Mouse (Mus musculus) kidney, postnatal 25 days (tissue): ENCODE data around the gene Hif3a.

Experiments
- DNase-seq, 2 experiments: peaks; one replicate each; pipeline ENCODE4 v3.0.0; 2021; ENCODE audit warnings: mixed read lengths in 2 of 2

Gene Hif3a

DNA sequence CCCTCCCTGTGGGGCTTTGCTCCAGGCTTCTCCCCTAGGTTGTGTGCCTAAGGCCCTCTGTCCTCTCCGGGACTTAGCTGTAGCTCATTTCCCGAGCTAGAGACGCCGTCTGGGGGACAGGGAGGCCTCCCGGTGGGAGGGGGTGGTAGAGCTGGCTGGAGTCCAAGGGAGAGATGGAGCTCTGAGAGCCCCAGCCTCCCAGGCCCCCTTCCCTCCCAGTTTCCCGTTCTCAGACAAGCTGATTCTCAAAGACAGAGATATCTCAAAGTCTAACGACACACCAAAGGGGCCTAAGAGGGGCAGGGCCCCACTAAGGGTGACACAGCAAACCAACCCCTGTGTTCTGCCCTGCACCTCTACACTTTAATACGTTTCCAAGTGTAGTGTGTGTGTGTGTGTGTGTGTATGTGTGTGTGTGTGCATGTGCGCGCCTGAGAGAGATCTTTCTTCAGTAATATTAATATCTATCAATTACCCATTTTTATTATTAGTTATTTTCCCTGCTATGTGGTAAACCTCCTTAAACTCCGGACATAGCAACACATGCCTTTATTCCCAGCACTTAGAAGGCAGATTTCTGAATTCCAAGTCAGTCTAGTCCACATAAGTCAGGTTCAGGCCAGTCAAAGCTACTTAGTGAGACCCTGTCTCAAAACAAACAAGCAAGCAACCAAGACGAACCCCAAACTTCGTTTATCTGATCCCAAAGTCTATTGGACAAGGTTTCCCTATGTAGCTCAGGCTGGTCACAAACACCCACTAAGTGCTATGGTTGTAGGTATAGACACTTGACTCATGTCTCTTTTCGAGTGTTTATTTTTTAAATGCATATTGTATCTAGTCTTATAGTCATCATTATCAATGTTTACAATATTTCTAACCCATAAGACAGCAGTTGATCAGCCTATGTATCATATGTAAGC lies 5.4 kb downstream of the Hif3a start:
- DNase-seq: peak; percentile 27 to 80

DNA sequence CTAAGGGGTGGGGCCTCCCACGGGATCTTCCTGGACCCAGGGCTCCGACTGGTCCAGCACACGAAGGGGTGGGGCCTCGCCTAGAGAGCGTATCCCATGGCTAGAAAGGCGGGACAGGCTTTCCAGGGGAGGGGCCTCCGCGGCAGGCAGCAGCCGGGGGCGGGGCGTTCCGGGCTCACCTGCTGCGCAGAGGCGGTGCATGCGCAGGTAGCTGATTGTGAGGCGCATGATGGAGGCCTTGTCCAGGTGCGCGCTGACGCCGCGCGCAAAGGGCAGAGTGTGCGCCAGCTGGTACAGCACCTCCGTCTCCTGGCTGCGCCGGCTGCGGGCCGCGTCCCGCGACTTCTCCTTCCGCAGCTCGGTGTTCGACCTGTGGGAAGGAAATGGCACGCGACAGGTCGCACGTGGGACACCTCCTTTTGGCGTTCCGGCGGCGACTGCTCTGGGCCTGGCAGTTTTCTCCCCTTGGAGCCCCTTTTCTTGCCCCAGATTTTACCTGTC lies 6.1 kb downstream of the Hif3a start:
- peak; percentile 97 to 99 for DNase-seq

DNA sequence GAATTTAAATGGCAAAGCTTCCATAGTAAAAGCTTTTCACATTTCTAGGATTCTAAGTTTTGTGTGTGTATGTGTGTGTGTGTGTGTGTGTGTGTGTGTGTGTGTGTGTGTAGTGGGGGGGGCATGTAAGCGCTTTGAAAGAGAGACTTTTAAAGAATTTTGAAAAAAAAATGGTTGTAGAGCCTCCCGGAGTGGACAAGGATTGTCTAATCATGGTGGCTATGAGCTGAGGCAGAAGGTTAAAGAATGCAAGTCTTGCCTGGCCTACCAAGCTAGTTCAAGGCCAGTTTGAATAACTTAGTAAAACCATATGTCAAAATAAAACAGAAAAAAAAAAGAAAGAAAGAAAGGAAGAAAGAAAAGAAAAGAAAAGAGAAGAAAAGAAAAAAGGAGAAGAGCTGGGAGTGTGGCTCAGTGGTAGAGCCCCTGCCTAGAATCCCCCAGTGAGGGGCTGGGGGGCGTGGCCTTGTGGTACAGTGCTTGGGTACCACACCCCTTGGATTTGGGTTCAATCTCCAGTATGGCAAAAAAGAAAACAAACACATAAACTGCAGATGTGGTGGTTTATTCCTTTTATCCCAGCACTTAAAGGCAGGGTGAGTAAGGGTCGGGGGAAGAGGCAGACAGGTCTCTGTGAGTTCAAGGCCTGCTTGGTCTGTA lies 6.8 kb downstream of the Hif3a start:
- no peak for DNase-seq

DNA sequence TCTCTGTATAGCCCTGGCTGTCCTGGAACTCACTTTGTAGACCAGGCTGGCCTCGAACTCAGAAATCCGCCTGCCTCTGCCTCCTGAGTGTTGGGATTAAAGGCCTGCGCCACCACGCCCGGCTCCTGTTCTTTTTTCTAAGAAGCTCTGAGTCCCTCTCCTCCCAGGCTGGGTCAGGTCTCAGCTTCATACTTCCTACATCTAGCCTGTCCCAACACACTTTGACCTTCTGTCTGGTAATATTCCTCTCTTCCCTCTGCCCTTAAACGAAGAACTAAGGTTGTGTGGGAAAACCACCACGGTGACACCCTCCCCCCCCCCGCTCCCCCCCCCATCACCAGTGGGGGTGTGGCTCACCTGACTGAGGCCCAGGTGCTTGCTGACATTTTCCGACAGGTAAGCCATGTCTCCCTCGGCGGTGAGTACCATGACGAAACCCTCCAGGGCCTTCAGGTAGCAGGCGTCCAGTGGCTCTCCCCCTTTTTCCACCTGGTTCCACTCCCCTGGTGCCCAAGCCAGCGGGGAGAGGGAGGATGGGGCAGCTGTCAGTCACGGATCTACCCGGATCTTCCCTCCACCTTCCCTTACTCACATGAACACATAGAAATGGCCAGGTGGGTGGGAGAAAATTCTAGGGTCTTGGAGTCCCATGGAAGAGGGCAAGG lies 7.8 kb downstream of the Hif3a start:
- no peak for DNase-seq

DNA sequence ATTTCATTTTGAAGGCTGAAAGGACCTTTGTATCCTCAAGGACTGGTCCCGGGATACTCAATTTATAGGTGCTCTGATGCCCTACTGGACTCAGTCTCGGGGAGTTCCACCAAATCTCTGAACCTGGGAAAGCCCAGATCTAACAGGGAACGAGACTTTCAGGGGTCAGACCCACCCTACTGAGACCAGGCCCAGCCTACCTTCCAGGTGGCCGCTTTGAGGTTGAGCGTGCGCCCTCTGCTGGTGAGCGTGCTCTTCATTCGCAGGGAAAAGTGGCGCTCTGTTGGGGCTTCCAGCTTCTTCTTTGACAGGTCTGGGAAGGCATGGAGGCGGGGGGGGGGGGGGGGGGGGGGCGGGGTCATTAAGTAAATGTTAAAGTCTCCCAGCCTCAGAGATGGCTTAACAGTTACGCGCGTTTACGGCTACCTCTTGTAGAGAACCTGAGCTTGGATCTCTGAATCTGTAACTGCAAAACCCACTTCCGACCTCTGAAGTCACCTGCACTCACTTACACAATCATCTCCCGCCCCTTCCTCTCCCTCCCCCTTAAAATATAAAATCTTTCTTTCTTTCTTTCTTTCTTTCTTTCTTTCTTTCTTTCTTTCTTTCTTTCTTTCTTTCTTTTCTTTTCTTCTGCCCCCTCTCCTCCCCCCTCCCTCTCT lies 11.2 kb downstream of the Hif3a start:
- peak; percentile 82 to 86 for DNase-seq

DNA sequence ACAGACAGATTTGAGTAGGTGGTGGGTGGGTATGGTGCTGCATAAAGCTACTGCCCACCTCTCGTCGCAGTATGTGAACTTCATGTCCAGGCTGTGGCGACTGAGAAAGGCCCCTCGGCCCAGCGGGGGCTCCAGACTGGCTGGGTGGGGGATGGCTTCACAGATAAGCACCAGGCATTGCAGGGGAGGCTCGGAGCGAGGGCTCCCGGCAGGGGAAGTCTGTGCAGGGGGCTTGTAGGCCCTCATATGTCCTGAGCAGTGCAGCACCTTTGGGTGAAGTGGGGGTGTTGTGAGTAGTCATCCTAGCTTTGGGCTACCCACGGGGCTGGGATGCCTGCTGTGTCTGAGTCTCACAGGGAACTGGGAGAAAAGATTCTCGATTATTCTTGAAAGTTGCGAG lies 11.7 kb downstream of the Hif3a start:
- DNase-seq: no peak

DNA sequence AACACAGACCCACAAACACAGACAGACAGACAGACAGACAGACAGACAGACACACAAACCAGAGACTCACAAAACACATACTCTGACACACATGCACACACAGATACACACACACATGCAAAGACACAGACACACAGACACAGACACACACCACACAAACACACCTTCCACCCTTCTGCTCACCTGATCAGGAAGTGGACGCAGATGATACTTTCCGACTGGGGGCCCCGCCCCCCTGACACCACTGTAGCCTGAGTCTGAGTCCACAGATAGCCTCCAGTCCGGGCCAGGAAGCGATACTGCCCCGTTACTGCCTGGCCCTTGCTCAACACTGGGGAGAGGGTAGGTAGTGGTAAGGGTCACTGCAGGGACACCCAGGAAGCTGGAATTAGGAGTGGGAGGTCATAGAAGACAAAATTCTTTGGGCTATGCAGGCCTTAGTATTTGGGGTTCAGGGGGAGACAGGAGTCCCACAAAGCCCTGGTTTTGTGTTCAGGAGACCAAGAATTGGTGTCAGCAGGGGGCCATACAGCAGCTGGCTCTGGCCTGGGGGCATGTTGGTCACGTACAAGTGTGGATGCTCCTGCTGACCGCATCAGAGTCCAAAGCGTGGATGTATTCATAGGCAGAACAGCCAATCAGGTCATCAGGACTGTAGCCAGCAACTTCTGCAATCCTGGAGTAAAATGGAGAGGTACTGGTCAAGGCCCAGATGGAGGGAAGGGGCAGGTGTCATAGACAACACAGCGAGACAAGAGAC lies 13.6 kb downstream of the Hif3a start:
- no peak for DNase-seq

DNA sequence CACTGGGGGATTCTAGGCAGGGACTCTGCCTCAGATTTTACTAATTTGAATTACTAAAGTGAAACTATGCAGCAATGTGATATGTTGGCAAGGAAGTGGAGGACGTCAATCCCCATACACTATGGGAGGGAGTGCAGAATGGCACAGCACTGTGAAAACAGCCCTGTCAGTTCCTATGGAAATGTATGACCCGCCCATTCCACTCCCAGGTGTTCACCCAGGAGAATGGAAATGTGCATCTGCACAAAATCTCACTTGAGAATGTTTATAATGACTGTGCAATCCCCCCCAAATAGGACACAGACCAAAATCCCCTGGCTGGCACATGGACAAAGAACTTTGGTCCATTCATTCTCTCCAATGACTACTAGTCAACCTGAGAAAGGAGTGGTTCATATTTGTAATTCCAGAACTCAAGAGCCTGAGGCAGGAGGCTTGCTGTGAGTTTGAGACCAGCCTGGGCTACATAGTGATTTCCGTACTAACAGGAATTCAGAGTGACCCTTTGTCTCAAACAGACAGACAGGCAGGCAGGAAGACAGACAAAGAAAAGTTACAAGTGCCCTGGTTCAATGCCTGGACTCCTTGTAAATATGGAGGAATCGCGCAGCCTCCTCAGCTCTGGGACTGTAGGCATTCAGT lies 15.1 kb downstream of the Hif3a start:
- no peak for DNase-seq

DNA sequence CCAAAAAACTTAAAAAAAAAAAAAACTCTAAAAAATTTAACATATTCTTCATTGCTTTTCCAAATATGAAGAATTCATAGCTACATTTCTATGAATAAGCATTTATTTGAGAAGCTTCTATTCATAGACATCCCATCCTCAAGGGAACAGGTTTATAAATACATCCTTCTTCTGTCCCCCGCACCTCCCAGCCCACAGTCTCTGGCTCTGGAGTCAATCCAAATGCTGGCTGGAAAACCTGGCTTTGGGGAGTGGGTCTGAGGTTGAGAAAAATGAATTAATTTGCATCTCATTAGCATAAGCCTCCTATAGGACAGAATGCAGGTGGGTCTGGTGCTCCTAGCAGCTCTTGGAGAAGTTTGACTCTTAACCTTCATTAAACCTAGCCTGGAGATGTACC lies 16.5 kb downstream of the Hif3a start:
- no peak for DNase-seq

DNA sequence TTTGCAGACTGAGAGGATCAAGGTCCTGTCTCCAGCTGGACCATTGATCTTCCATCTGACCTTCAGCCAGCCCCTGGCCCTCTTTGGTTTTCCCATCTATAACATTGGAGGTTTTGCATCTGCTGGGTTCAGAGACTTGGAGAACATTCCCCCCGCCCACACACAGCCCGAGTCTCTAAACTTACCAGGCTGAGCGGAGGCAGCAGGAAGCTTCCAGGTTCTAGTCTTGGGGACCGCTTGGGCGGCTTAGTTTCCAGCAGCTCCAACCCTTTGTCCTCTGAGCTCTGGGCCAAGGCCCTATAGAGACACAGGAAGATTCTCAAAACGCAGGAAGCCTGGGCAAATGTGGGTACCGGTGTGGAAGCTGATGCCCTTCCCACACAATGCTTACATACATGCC lies 22.9 kb downstream of the Hif3a start:
- DNase-seq: no peak

DNA sequence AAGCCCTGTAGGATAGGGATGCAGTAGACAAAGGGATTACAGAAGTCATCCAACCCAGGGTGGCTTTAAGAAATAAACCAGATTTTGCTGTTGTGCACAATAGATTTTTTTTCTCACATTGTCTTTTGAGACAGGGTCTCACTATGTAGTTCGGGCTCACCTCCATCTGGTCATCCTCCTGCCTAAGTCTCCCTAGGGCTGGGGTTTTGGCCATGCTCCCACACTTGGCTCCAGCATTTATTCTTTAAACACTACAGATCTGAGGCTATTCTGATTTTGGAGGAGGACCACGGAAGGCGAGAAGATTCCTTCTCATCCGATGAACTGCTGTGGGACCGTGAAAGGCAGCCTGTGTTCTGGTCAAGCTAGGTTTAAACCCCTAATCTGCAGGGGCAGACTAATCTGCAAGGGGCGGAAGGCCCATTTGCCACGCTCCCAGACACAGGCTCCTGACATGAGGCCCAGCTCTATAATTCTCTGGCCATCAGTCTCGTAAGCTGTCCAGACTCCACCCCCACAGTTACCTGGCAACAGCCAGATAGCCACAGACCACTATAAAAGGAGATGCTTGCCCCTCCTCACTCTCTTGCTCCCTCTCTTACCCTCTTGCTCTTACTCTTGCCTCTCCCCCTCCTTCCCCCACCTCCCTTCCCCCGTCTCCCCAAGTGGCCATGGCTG lies 24.1 kb downstream of the Hif3a start:
- DNase-seq: no peak

DNA sequence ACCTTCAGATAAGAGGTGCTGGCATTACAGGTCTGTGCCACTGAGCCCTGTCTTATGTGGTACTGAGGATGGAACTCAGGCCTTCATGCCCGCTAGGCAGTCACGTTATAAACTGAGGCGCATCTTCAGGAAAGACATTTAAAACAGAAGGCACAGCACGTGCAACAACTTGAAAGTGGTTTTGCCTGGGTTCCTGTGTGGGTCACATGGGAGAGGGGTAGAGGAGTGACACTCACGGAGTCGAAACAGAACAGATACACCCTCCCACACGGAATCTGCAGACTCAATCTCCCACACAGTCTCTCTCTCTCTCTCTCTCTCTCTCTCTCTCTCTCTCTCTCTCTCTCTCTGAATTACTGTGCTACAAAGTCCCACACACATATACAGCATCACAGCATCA lies 32.0 kb downstream of the Hif3a start:
- no peak for DNase-seq

DNA sequence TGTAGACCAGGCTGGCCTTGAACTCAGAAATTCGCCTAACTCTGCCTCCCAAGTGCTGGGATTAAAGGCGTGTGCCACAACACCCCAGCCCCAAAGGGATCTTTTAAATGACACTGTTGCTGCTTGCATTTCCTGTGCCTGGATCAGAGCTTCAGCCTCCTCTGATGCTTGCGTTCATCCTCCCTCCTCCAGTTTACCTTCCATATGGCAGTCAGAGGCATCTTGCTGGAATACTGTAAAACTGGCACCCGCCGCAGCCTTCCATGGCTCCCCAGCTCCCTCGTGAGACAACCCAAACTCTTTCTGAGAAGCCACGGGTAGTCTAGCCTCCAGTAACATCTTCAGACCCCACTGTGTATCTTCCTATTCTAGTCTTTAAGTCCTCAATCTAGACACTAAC lies 33.3 kb downstream of the Hif3a start:
- DNase-seq: no peak

DNA sequence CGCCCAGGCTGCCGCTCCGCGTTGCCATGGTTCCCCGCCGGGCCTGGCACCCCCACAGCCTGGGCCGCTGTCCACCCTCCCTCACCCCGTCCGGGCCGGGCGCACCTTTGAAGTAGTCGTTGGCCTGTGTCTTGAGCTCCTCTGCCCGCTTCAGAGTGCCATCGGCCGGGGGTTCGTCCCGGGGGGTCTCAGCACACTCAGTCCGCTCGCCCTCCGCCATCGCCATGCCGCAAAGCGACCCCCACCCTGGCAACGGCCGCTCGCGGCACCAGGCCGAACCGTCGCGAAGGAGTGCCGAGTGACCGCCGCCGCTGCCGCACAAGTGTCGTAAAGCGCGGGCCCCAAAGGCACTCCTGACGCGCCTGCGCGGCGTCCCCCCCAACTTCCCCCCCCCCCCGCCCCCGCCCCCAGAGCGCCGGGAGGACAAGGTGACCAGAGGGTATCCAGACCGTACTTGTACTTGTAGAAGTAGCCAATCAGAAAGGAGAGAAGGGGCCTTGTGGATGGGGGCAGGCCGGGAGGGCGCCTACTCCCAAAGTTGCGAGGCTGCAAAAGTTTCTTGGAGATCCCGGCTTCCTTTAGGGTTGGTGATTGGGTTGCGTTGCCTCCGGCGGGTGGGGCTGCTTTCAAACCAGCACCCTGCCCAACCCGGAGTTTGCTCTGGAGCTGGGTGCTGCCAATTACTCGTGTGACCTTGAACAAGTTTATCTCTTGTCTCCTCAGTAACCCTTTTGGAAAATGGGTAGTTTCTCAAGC lies 34.5 kb downstream of the Hif3a start, which contains the start of gene Ppp5c:
Gene Ppp5c, minus strand, starts transcription at position 337 of the 756 bp plus-strand sequence.
- DNase-seq: peak; percentile 90 to 97

DNA sequence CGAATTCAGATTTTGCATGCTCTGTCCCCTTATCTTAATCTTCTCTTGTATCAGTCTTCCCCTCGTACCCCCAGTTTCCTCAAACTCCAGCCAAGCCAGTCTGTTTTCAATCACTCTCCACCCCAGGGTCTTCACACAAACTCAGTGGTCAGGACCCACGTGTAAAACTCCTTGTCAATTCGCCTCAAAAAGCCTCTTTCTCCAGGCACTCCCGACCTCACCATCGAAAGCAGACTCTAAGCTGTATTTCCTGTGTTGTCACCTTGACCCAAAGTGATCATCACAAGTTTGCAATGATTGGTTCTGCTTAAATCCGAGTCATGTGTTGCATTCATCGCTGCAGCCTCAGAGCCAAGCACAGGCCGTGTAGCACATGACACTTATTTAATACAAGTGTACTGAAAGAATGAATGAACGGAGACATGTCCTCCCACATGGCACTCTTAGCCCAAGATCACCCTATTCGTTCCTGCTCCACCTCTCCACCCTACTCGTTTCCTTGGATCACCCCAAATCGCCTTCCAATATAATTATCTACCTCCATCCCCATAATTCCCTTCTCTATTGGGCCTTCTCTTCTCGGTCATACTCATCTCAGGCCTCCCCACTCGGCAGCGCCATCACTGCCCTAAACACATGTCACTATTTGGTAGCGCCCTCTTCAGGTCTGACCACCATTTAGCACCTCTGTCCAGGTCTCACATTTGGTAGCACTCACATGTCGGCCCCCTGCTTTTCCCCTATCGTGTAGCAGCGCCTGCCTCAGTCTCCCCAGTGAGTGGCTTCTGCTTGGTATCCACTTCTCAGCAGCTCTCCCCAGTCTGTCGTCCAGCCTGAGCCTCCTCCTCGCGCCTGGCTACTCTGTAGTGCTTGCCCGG lies 35.3 kb downstream of the Hif3a start:
- peak; percentile 66 to 82 for DNase-seq

DNA sequence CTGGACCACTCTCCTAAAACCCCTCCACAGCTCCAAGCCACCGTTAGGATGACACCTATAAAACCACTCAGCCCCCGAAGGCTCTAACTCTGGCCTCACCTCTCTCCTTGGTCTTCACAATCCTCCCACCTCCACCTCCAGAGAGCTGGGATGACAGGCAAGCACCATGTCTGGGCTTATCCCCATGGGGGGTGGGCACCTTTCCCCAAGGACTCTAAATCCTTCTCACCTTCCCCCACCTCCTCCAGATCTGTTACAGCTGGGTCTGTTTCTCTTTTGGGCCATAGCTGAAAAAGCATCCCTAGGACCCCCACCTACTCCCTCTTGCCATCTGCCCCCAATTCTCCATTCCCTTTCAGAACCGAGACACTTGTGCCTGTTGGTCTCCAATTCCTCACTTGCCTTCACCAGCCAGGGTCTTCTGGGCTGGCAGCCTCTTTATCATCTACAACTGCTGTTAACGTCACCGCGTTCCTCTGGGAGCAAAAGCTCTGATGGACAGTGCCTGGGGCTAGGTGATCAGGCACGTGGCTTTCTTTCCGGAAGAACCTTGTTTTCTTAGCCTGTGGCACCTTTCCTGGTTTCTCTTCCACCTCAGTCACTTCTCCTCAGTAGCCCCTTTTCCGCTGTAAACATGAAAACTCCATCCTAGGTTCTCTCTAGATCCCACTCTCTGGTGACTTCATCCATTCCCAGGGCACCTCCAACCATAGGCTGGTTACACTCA lies 36.2 kb downstream of the Hif3a start:
- no peak for DNase-seq

DNA sequence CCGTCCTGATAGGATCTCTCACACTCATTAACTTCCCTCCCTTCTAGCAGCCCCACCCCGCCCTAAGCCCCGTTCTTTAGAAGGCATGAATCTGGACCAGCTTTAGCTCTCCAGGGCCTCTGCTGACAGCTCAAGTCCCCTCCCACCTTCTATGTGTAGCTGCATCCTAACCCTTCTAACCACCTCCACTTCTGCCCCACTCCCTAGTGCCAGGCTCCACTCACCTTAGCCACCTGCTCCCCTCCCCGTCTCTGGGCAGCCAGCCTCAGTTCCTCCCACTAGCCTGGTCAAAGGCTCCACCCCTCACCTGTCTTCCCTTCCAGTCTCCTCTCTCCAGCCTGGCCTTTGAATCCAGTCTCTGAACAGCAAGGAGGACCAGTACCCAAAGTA lies 36.7 kb downstream of the Hif3a start:
- peak; percentile 49 to 78 for DNase-seq

DNA sequence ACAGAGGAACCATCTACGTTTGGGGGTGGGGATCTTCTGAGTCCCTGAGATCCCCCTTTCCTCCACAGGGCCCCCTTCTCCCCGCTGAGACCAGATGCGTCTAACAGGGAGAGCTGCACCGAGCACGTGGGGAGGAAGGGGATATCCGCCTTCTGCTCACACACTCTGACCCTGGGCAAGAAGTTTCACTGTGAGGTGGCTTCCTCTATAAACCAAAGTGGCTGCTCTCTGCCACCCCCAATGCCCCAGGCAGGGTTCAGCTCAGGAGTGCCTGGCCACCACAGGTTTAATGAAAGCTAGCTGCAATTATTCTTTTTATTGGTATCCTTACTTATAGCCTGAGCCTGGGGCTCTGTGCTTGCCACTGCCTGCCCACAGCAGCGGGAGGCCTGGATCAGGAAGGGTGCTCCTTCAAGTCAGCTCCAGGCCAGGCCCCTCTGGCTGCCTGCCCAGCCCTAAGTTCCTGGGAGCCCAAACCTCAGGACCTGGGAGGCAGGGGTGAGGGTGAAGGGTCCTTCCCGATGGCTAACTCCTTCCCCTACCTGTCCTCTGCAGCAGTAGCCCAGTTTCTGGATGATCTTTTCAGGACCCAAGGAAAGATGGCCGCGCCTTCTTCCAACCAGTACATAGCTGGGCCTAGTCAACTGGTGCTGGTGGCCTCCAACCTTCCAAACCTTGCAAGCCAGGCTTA lies 37.3 kb downstream of the Hif3a start:
- peak; percentile 71 to 90 for DNase-seq
